Mouse (Mus musculus): ENCODE data around the gene Olfr661. TPM values are rescaled to one million over a fixed set of nuclear protein-coding genes. Genes with fewer than 3 reads are reported as not detected.

Olfr661 gene
- polyA plus RNA-seq (2014; fragmentation: Illumina TruSeq; extraction: RNeasy Lipid Tissue Mini Kit (QIAGEN cat#74804); ENCODE audit: low read depth, low replicate concordance) = not detected

GRCm38 (mm10) chr7:104686201-104686600 lies at the start of gene Olfr661:
TSS of gene Olfr661 (plus strand) at chr7:104686501.

GRCm38 (mm10) chr7:104646841-104647482 lies 39.3 kb upstream of the Olfr661 start, which contains the start of gene Olfr658:
TSS of gene Olfr658 (minus strand) at chr7:104647305.

GRCm38 (mm10) chr7:104666453-104666852 lies 19.8 kb upstream of the Olfr661 start, which contains the start of gene Olfr659:
TSS of gene Olfr659 (plus strand) at chr7:104666753.

Other genes with a start within 250 kb of the Olfr661 start
- 72.7 TPM for gene Trim30a, start 221.3 kb upstream of the Olfr661 start, polyA plus RNA-seq (2014; fragmentation: Illumina TruSeq; extraction: RNeasy Lipid Tissue Mini Kit (QIAGEN cat#74804); ENCODE audit: low read depth, low replicate concordance)
- 77.6 TPM for gene Trim30d, start 178.7 kb upstream of the Olfr661 start, polyA plus RNA-seq (2014; fragmentation: Illumina TruSeq; extraction: RNeasy Lipid Tissue Mini Kit (QIAGEN cat#74804); ENCODE audit: low read depth, low replicate concordance)
- gene Olfr651, start 136.4 kb upstream of the Olfr661 start, polyA plus RNA-seq (2014; fragmentation: Illumina TruSeq; extraction: RNeasy Lipid Tissue Mini Kit (QIAGEN cat#74804); ENCODE audit: low read depth, low replicate concordance) = not detected
- not detected for gene Olfr652, start 125.6 kb upstream of the Olfr661 start, polyA plus RNA-seq (2014; fragmentation: Illumina TruSeq; extraction: RNeasy Lipid Tissue Mini Kit (QIAGEN cat#74804); ENCODE audit: low read depth, low replicate concordance)
- not detected for gene Olfr653, start 109.2 kb upstream of the Olfr661 start, polyA plus RNA-seq (2014; fragmentation: Illumina TruSeq; extraction: RNeasy Lipid Tissue Mini Kit (QIAGEN cat#74804); ENCODE audit: low read depth, low replicate concordance)
- not detected for gene Olfr654, start 99.5 kb upstream of the Olfr661 start, polyA plus RNA-seq (2014; fragmentation: Illumina TruSeq; extraction: RNeasy Lipid Tissue Mini Kit (QIAGEN cat#74804); ENCODE audit: low read depth, low replicate concordance)
- gene Olfr655, start 84.7 kb upstream of the Olfr661 start, polyA plus RNA-seq (2014; fragmentation: Illumina TruSeq; extraction: RNeasy Lipid Tissue Mini Kit (QIAGEN cat#74804); ENCODE audit: low read depth, low replicate concordance) = not detected
- not detected for gene Olfr656, start 72.5 kb upstream of the Olfr661 start, polyA plus RNA-seq (2014; fragmentation: Illumina TruSeq; extraction: RNeasy Lipid Tissue Mini Kit (QIAGEN cat#74804); ENCODE audit: low read depth, low replicate concordance)
- gene Olfr657, start 61.7 kb upstream of the Olfr661 start, polyA plus RNA-seq (2014; fragmentation: Illumina TruSeq; extraction: RNeasy Lipid Tissue Mini Kit (QIAGEN cat#74804); ENCODE audit: low read depth, low replicate concordance) = not detected
- gene Olfr658, start 39.2 kb upstream of the Olfr661 start, polyA plus RNA-seq (2014; fragmentation: Illumina TruSeq; extraction: RNeasy Lipid Tissue Mini Kit (QIAGEN cat#74804); ENCODE audit: low read depth, low replicate concordance) = not detected
- gene Olfr659, start 19.7 kb upstream of the Olfr661 start, polyA plus RNA-seq (2014; fragmentation: Illumina TruSeq; extraction: RNeasy Lipid Tissue Mini Kit (QIAGEN cat#74804); ENCODE audit: low read depth, low replicate concordance) = not detected
- not detected for gene Usp17le, start 91.0 kb downstream of the Olfr661 start, polyA plus RNA-seq (2014; fragmentation: Illumina TruSeq; extraction: RNeasy Lipid Tissue Mini Kit (QIAGEN cat#74804); ENCODE audit: low read depth, low replicate concordance)
- gene Usp17lb, start 156.1 kb downstream of the Olfr661 start, polyA plus RNA-seq (2014; fragmentation: Illumina TruSeq; extraction: RNeasy Lipid Tissue Mini Kit (QIAGEN cat#74804); ENCODE audit: low read depth, low replicate concordance) = not detected
- gene Usp17la, start 170.5 kb downstream of the Olfr661 start, polyA plus RNA-seq (2014; fragmentation: Illumina TruSeq; extraction: RNeasy Lipid Tissue Mini Kit (QIAGEN cat#74804); ENCODE audit: low read depth, low replicate concordance) = not detected
- not detected for gene Olfr665, start 191.5 kb downstream of the Olfr661 start, polyA plus RNA-seq (2014; fragmentation: Illumina TruSeq; extraction: RNeasy Lipid Tissue Mini Kit (QIAGEN cat#74804); ENCODE audit: low read depth, low replicate concordance)
- not detected for gene Olfr666, start 209.5 kb downstream of the Olfr661 start, polyA plus RNA-seq (2014; fragmentation: Illumina TruSeq; extraction: RNeasy Lipid Tissue Mini Kit (QIAGEN cat#74804); ENCODE audit: low read depth, low replicate concordance)
- not detected for gene Olfr667, start 235.0 kb downstream of the Olfr661 start, polyA plus RNA-seq (2014; fragmentation: Illumina TruSeq; extraction: RNeasy Lipid Tissue Mini Kit (QIAGEN cat#74804); ENCODE audit: low read depth, low replicate concordance)
- gene Olfr668, start 241.6 kb downstream of the Olfr661 start, polyA plus RNA-seq (2014; fragmentation: Illumina TruSeq; extraction: RNeasy Lipid Tissue Mini Kit (QIAGEN cat#74804); ENCODE audit: low read depth, low replicate concordance) = not detected
- not detected for gene Olfr669, start 247.7 kb downstream of the Olfr661 start, polyA plus RNA-seq (2014; fragmentation: Illumina TruSeq; extraction: RNeasy Lipid Tissue Mini Kit (QIAGEN cat#74804); ENCODE audit: low read depth, low replicate concordance)